Mouse (Mus musculus) induced T-regulatory cell, adult 2 months (primary cell): ENCODE results near the gene Sorbs2.

Experiments used
- DNase-seq: peaks from one replicate; pipeline ENCODE4 v3.0.0-alpha.2; 2012; ENCODE audit warnings: low read depth

Gene Sorbs2

GRCm38 (mm10) chr8:45507634-45508321 lies at the start of gene Sorbs2:
Gene Sorbs2, plus strand, starts transcription at chr8:45507788.
- no peak for DNase-seq

- no peak for DNase-seq
Observed at GRCm38 (mm10) chr8:45457874-45458273, 49.7 kb upstream of the Sorbs2 start.

DNA sequence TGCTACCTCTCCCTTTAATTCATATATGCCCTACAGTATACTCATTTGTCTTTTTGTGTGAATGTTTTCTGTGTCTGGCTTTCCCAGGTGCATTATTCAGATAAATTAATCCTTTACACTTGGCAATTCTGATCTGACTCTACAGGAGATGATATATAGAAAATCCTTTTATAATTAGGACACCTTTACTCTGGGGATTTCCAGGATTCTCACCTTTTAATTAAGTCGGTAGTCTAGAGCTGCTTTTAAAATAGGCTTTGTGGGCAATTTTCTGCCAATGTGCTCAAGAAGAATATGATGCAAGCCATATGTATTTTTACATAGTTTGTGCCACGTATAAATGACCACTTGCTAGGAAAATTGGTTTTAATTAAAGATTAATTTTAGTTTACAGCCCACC lies 38.6 kb upstream of the Sorbs2 start:
- no peak for DNase-seq

DNA sequence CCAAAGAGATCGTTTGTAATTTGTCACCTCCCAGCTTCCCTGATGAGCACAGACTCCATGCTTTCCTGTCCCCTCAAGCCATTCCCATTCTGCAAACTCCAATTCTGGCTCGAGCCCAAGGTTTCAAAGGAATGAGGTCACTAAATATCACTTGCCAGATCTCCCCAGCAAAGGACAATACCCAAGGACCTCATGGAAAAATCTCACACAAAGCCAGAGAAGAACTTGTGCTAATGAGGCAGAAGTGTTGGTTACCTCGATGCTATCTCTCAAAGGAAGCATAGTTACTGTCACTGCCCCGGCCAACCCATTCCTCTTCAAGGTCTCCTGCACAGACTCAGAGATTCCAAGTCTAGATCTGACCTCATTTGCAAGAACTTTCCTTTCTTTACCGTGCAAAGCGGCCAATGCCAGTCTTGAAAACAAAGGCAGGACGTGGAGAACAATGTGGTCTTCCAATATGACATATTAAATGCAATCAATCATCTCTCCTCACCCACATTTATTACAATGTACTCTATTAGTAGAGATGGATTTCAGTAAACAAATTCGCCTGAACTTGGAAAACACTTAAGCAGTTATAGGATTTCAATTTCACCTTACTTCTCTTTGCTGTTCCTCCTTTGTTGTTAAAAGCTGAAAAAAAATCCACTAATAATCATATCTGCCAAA lies 37.9 kb upstream of the Sorbs2 start:
- DNase-seq: no peak

DNA sequence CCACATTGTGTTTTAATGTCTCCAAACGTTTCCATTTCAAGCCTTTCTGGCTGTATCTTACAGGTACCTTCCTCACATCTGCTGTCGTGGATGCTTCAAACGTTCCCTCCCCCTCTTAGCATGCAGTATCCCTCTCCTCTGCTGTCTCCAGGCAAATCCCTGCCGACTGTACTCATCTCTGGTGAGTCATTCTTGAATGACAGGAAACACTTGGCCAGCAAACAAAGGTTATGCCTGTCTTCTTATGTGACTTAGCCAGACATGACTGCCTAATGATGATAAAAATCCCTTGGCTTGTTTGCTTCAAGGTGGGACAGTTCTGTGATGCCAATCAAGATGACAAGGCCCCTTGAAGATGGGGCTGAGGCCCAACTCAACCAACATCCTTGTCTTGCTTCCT lies 26.7 kb upstream of the Sorbs2 start:
- DNase-seq: no peak

- no peak for DNase-seq
Observed at GRCm38 (mm10) chr8:45486281-45486680, 21.3 kb upstream of the Sorbs2 start.

GRCm38 (mm10) chr8:45503971-45504370 lies 3.6 kb upstream of the Sorbs2 start:
- DNase-seq: no peak

DNA sequence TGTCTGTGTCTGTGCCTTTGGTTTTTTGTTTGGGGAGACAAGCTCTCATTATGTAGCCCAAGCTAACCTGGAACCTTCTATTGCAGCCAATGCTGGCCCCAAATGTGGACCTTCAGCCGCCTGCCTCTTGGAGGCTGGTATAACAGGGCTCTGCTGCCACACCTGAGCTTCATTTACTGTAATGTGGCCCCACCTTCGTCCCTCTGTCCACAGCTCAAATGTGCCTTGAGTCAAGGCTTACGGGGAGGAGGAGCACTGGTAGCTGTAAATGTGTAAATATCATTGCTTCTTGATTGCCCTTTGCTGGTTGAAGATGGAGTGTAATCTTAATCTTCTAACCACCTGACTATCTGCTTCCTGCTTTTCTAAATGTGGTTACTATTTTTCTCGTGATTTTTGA lies 1.2 kb upstream of the Sorbs2 start:
- no peak for DNase-seq

DNA sequence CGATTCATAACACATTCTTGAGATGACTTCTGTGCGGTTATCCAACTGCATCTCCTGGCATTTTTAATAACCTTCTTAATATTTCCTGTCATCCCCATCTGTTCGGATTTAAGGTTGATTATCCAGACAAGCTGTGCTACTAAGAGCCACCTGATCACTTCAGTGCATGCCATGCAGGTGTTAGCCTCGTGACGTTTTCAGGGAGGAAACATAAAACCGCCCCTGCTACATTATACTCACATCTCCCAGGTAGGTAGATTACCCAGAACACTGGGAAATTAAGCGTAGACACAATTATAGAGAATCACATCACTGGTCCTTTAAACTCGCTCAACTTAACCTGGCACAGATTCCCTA lies 333 bp upstream of the Sorbs2 start:
- no peak for DNase-seq

DNA sequence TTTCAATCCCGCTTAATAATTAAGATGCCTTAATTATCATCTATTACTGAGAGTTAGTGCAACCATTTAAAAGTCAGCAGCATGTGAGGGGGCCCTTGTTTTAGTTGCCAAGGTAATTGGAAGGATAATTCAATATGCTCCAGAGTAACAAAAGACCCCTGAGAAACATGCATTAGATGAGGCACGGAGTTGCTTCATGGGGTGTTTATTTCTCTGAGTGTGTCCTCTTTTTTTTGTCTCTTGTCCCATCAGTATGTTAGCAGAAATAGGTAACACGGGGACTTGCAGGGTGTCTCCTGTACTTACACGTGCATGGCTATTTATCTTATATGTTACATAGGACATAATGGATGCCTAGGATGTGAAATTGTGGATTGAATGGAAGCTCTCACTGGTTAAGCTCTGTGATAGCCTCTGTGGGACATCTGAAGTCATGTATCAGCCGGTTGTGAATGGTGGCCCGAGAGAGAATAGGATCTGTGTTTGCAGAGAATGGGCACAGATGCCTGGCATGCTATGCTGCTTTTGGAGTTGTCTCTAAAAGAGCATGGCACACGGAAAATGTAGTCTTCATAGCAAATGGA lies 1.0 kb downstream of the Sorbs2 start:
- DNase-seq: no peak

DNA sequence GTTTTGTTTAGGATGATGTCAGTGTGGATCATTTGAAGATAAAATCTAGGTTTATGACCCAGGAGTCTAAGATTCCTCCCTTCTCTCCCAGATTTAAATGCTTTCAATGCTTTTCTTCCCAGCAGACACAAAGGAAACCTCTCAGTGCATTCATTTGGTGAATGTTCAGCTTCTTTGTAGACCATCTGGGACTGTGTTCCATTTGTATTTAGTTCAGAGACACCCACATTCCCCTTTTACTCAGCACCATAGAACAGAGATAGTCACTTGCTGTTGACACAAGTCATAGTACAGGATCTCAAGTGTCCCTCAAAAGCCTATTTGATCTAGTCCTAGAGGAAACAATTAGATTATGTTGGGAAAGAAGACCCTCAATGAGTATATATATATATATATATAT lies 4.8 kb downstream of the Sorbs2 start:
- no peak for DNase-seq

- DNase-seq: no peak
Observed at GRCm38 (mm10) chr8:45521595-45521994, 14.0 kb downstream of the Sorbs2 start.

GRCm38 (mm10) chr8:45527708-45528107 lies 20.1 kb downstream of the Sorbs2 start:
- DNase-seq: no peak

- no peak for DNase-seq
Observed at GRCm38 (mm10) chr8:45528890-45529289, 21.3 kb downstream of the Sorbs2 start.

GRCm38 (mm10) chr8:45536578-45536977 lies 29.0 kb downstream of the Sorbs2 start:
- DNase-seq: no peak

GRCm38 (mm10) chr8:45540513-45540912 lies 32.9 kb downstream of the Sorbs2 start:
- no peak for DNase-seq

- no peak for DNase-seq
Observed at GRCm38 (mm10) chr8:45552175-45552574, 44.6 kb downstream of the Sorbs2 start.

GRCm38 (mm10) chr8:45554627-45555026 lies 47.0 kb downstream of the Sorbs2 start:
- no peak for DNase-seq

DNA sequence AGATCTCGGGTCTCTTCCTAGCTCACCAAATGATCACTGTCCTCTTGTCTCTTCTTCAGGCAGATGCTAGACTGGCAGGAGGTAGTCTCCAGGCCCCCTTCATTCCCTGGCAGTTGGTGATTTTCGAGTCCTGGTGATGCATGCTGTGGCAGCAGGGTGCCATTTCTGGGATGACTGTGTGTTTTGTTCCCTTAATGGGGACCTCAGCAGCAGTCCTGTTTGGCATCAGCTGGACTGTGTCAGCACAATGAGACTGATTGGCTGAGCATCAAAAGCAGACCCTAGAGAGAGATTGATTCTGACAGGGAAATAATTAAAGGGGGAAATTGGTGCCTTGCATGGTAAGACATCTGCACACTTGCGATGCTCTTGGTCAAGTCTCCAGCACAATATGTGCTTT lies 50.3 kb downstream of the Sorbs2 start:
- no peak for DNase-seq

- no peak for DNase-seq
Observed at GRCm38 (mm10) chr8:45558426-45558825, 50.8 kb downstream of the Sorbs2 start.

DNA sequence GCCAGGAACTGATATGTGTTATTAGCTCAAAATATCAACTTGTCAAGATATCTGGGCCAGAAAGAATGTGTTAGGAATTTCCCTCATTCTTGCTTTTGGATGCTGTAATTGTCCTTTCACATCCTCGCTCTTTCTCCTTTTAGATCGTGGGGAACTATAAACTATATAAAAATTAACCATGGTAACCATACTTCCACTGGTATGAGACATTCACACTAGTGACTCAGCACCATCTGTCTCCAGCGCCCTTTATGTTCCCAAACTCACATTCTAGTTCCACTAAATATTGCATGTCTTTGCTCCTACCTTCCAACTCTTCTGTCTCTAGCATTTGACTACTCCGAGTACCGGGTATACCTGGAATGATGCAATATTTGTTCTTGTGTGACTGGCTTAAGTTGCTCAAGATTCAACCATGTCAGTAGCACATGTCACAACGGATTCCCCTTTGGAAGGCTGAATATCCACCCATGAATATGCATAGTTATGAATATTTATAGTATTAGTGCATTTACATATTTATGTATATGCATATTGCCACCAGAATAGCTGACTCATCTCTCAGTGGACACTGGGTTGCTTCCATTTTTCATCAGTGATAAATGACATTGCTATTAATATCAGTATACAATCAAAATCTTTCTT lies 51.7 kb downstream of the Sorbs2 start:
- DNase-seq: no peak

GRCm38 (mm10) chr8:45565189-45565588 lies 57.6 kb downstream of the Sorbs2 start:
- no peak for DNase-seq

DNA sequence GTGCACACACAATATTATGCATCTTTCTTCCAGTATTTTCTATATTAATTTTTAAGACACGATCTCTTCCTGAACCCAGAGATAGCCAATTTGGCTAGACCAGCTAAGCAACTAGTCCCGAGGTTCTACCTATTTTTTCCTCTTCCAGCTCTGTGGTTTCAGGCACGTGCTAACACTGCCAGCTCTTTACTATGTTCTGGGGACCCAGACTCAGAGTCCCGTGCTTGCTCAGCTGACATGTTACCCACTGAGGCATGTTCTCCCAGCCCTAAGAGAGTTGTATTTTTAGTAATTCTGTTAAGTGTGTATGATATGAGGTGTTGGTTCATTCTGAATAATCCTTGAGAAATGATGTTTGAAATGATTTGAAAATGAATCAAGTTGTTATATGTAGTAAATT lies 62.5 kb downstream of the Sorbs2 start:
- DNase-seq: no peak
